In genomic region chr15:99225081-99225810, GRCm38 (mm10) we compare ENCODE assay signal across 8 mouse cellular contexts. TPM values are rescaled to one million over a fixed set of nuclear protein-coding genes. Genes with fewer than 3 reads are reported as not detected.
DNase-seq lines count a peak whose midpoint lies in the region; ATAC-seq and TF ChIP-seq lines count a peak whose summit lies in the region.

No protein-coding gene starts in this region.

- peak; percentile 38 to 61 for DNase-seq in cerebellum, postnatal 25 days
- DNase-seq in cerebellum, postnatal 4 days (ENCODE audit: low spot score in 2 of 2) = no peak
- DNase-seq in forebrain, embryonic 10.5 days (ENCODE audit: extremely low spot score, low spot score) = peak; percentile 34
- DNase-seq in intestine, embryonic 14.5 days (ENCODE audit: low spot score) = peak; percentile 79
- no peak for DNase-seq in liver, postnatal 0 days

- no peak for TF ChIP-seq CTCF in ES-Bruce4 (IDR thresholded peaks at IDR 0.05; ENCODE audit: low read depth, low read length)
- no peak for TF ChIP-seq CTCF in liver, postnatal 0 days (IDR thresholded peaks at IDR 0.05; ENCODE audit: low read depth)

- TF ChIP-seq POLR2A in ES-Bruce4 (IDR thresholded peaks at IDR 0.05; ENCODE audit: insufficient read depth, low read length) = no peak

- ATAC-seq in intestine, embryonic 14.5 days (replicated peaks; ENCODE audit: low FRiP score, low TSS enrichment, low read depth) = no peak
- ATAC-seq in liver, postnatal 0 days = no peak
- no peak for ATAC-seq in stomach, embryonic 15.5 days (ENCODE audit: insufficient read depth, low FRiP score, low read depth)
- no peak for ATAC-seq in cerebellum, adult (ENCODE audit: insufficient number of reproducible peaks, low FRiP score, low TSS enrichment)

- H3K4me3 ChIP-seq in ES-Bruce4 (ENCODE audit: low read depth, low read length) = peak overlapping the region; percentile 62
- peak overlapping the region; percentile 50 for H3K4me3 ChIP-seq in forebrain, embryonic 10.5 days
- H3K4me3 ChIP-seq in intestine, embryonic 14.5 days (ENCODE audit: low read depth, low read length) = peak overlapping the region; percentile 45
- H3K4me3 ChIP-seq in liver, postnatal 0 days (ENCODE audit: low read depth, low read length) = peak overlapping the region; percentile 49
- H3K4me3 ChIP-seq in stomach, embryonic 15.5 days (replicated peaks) = peak overlapping the region; percentile 49

- H3K27ac ChIP-seq in ES-Bruce4 (ENCODE audit: insufficient read depth, low read length) = no peak overlapping the region
- H3K27ac ChIP-seq in forebrain, embryonic 10.5 days = no peak overlapping the region
- no peak overlapping the region for H3K27ac ChIP-seq in intestine, embryonic 14.5 days (ENCODE audit: low read depth)
- H3K27ac ChIP-seq in liver, postnatal 0 days (ENCODE audit: low read depth) = no peak overlapping the region
- no peak overlapping the region for H3K27ac ChIP-seq in stomach, embryonic 15.5 days

- no peaks in the 10 kb centered on the region for H3K36me3 ChIP-seq in ES-Bruce4 (ENCODE audit: control insufficient read depth, insufficient read depth, low read length, poor library complexity, severe bottlenecking)
- no peaks in the 10 kb centered on the region for H3K36me3 ChIP-seq in forebrain, embryonic 10.5 days (replicated peaks)
- no peaks in the 10 kb centered on the region for H3K36me3 ChIP-seq in intestine, embryonic 14.5 days (ENCODE audit: control insufficient read depth, insufficient read depth, low read length)
- H3K36me3 ChIP-seq in liver, postnatal 0 days (replicated peaks; ENCODE audit: insufficient read depth, low read length) = no peaks in the 10 kb centered on the region
- no peaks in the 10 kb centered on the region for H3K36me3 ChIP-seq in stomach, embryonic 15.5 days

- no peak for TF ChIP-seq EP300 in ES-Bruce4 (IDR thresholded peaks at IDR 0.05; ENCODE audit: insufficient read depth, low read depth, low read length)
- TF ChIP-seq EP300 in liver, postnatal 0 days (IDR thresholded peaks at IDR 0.05; ENCODE audit: low read depth) = no peak

- peaks cover 9% of the 10 kb centered on the region for H3K27me3 ChIP-seq in ES-Bruce4 (ENCODE audit: control insufficient read depth, insufficient read depth, low read length, poor library complexity, severe bottlenecking)
- H3K27me3 ChIP-seq in forebrain, embryonic 10.5 days (ENCODE audit: poor library complexity, severe bottlenecking) = peaks cover 100% of the 10 kb centered on the region
- peaks cover 95% of the 10 kb centered on the region for H3K27me3 ChIP-seq in intestine, embryonic 14.5 days (replicated peaks; ENCODE audit: control insufficient read depth, insufficient read depth, low read length)
- H3K27me3 ChIP-seq in liver, postnatal 0 days (ENCODE audit: insufficient read depth, low read length) = peaks cover 84% of the 10 kb centered on the region
- H3K27me3 ChIP-seq in stomach, embryonic 15.5 days (replicated peaks) = peaks cover 93% of the 10 kb centered on the region

- H3K4me2 ChIP-seq in intestine, embryonic 14.5 days (ENCODE audit: low read length) = peak overlapping the region; percentile 65
- H3K4me2 ChIP-seq in liver, postnatal 0 days (ENCODE audit: low read depth, low read length) = peak overlapping the region; percentile 78
- H3K4me2 ChIP-seq in stomach, embryonic 15.5 days = peak overlapping the region; percentile 95

- under 1% methylated on average over 22 of the region's 22 CpGs for WGBS in forebrain, embryonic 10.5 days
- 1% methylated on average over 22 of the region's 22 CpGs for WGBS in intestine, embryonic 14.5 days
- 4% methylated on average over 22 of the region's 22 CpGs for WGBS in liver, postnatal 0 days (ENCODE audit: insufficient replicate concordance)
- WGBS in stomach, embryonic 15.5 days = 2% methylated on average over 22 of the region's 22 CpGs

- H3K4me1 ChIP-seq in ES-Bruce4 (ENCODE audit: control insufficient read depth, insufficient read depth, low read length) = peaks cover 12% of the 10 kb centered on the region
- H3K4me1 ChIP-seq in forebrain, embryonic 10.5 days = peaks cover 66% of the 10 kb centered on the region
- H3K4me1 ChIP-seq in intestine, embryonic 14.5 days (replicated peaks; ENCODE audit: control insufficient read depth, insufficient read depth, low read length) = peaks cover 19% of the 10 kb centered on the region
- peaks cover 10% of the 10 kb centered on the region for H3K4me1 ChIP-seq in liver, postnatal 0 days (ENCODE audit: insufficient read depth)
- peaks cover 34% of the 10 kb centered on the region for H3K4me1 ChIP-seq in stomach, embryonic 15.5 days

- peak overlapping the region; percentile 65 for H3K9ac ChIP-seq in ES-Bruce4 (ENCODE audit: low read depth, poor library complexity, severe bottlenecking)
- H3K9ac ChIP-seq in intestine, embryonic 14.5 days (ENCODE audit: low read length) = no peak overlapping the region
- no peak overlapping the region for H3K9ac ChIP-seq in liver, postnatal 0 days (replicated peaks)
- peak overlapping the region; percentile 2; the same call in 1 of the 2 replicates for H3K9ac ChIP-seq in stomach, embryonic 15.5 days

- H3K9me3 ChIP-seq in ES-Bruce4 (replicated peaks; ENCODE audit: control insufficient read depth, insufficient read depth, low read length, poor library complexity, severe bottlenecking) = no peaks in the 10 kb centered on the region
- no peaks in the 10 kb centered on the region for H3K9me3 ChIP-seq in forebrain, embryonic 10.5 days
- no peaks in the 10 kb centered on the region for H3K9me3 ChIP-seq in intestine, embryonic 14.5 days (ENCODE audit: control insufficient read depth, low read length)
- no peaks in the 10 kb centered on the region for H3K9me3 ChIP-seq in liver, postnatal 0 days (ENCODE audit: low read length)
- no peaks in the 10 kb centered on the region for H3K9me3 ChIP-seq in stomach, embryonic 15.5 days

RNA-seq across cellular contexts. Expression of gene Kcnh3, which starts 0.6 kb away (rescaled TPM):
- polyA plus RNA-seq in ES-Bruce4 (2011; ENCODE audit: insufficient read depth, insufficient read length, low read depth, missing spikeins) = 0.99 and 1.3 TPM in 2 replicates
- polyA plus RNA-seq in forebrain, embryonic 10.5 days (2016; fragmentation: Nextera tagmentation; extraction: Ambion mirVana) = 0.17 TPM in 1 of 2 replicates, not detected in the other
- polyA plus RNA-seq in intestine, embryonic 14.5 days (2014; fragmentation: Nextera tagmentation; extraction: Ambion mirVana) = 0.39 and 0.51 TPM in 2 replicates
- polyA plus RNA-seq in liver, postnatal 0 days (2015; fragmentation: Nextera tagmentation; extraction: Ambion mirVana) = 0.05 and 0.07 TPM in 2 replicates
- 0.77 and 1.2 TPM in 2 replicates for polyA plus RNA-seq in stomach, embryonic 15.5 days (2015; fragmentation: Nextera tagmentation; extraction: Ambion mirVana)

RNA-seq across cellular contexts. Expression of gene Mcrs1, which starts 26.5 kb away (rescaled TPM):
- polyA plus RNA-seq in ES-Bruce4 (2011; ENCODE audit: insufficient read depth, insufficient read length, low read depth, missing spikeins) = 76.2 and 84.9 TPM in 2 replicates
- 192 and 203 TPM in 2 replicates for polyA plus RNA-seq in forebrain, embryonic 10.5 days (2016; fragmentation: Nextera tagmentation; extraction: Ambion mirVana)
- 146 and 154 TPM in 2 replicates for polyA plus RNA-seq in intestine, embryonic 14.5 days (2014; fragmentation: Nextera tagmentation; extraction: Ambion mirVana)
- polyA plus RNA-seq in liver, postnatal 0 days (2015; fragmentation: Nextera tagmentation; extraction: Ambion mirVana) = 25.1 and 27.2 TPM in 2 replicates
- 107 and 122 TPM in 2 replicates for polyA plus RNA-seq in stomach, embryonic 15.5 days (2015; fragmentation: Nextera tagmentation; extraction: Ambion mirVana)

Comparison
In these comparisons a context has a peak if more than half of its experiments do, and no peak if none do; other contexts are left out.
1. DNase-seq: peak in cerebellum, postnatal 25 days (2 of 2), forebrain, embryonic 10.5 days (single experiment) and intestine, embryonic 14.5 days (single experiment); none in cerebellum, postnatal 4 days (0 of 2) and liver, postnatal 0 days (single experiment).
2. H3K9ac ChIP-seq: peak in ES-Bruce4 (single experiment) and stomach, embryonic 15.5 days (single experiment); none in intestine, embryonic 14.5 days (single experiment) and liver, postnatal 0 days (single experiment).
3. Peak in every context shown above with its lines, with median percentiles within 50 percentile points of each other: H3K4me3 ChIP-seq and H3K4me2 ChIP-seq.